Mouse (Mus musculus) limb, embryonic 12.5 days (tissue): ENCODE results near the gene Brdt. TPM values are rescaled to one million over a fixed set of nuclear protein-coding genes. Genes with fewer than 3 reads are reported as not detected.

Experiments used
- ATAC-seq: fragments of 200-750 bp; cut with Nextera tagmentation; 2 replicates; pipeline ENCODE4 v1.8.0; 2017; ENCODE audit warnings: low read depth, moderate TSS enrichment; ENCODE audit not compliant: insufficient number of reproducible peaks, insufficient read depth, low FRiP score, low TSS enrichment
- H3K27ac ChIP-seq: fragments of 300-500 bp; sonication (generic); 2 replicates; pipeline ENCODE4 v1.5.1; 2016; ENCODE audit warnings: mild to moderate bottlenecking, moderate library complexity
- H3K27me3 ChIP-seq: fragments of 300-500 bp; sonication (generic); 2 replicates; pipeline ENCODE4 v1.6.1; 2016; ENCODE audit warnings: mild to moderate bottlenecking, moderate library complexity
- H3K36me3 ChIP-seq: fragments of 300-500 bp; sonication (generic); 2 replicates; pipeline ENCODE4 v1.6.1; 2016; ENCODE audit warnings: mild to moderate bottlenecking, moderate library complexity
- H3K4me1 ChIP-seq: fragments of 300-500 bp; sonication (generic); replicated peaks from 2 replicates; pipeline ENCODE4 v1.6.1; 2016
- H3K4me2 ChIP-seq: fragments of 300-500 bp; sonication (generic); 2 replicates; pipeline ENCODE4 v1.6.1; 2016; ENCODE audit warnings: mild to moderate bottlenecking, moderate library complexity
- H3K4me3 ChIP-seq: fragments of 300-500 bp; sonication (generic); replicated peaks from 2 replicates; pipeline ENCODE4 v1.5.1; 2016; ENCODE audit warnings: mild to moderate bottlenecking
- H3K9ac ChIP-seq: fragments of 300-500 bp; sonication (generic); replicated peaks from 2 replicates; pipeline ENCODE4 v1.6.1; 2016; ENCODE audit warnings: mild to moderate bottlenecking, moderate library complexity
- H3K9me3 ChIP-seq: fragments of 300-500 bp; sonication (generic); 2 replicates; pipeline ENCODE4 v1.6.1; 2016; ENCODE audit warnings: mild to moderate bottlenecking, moderate library complexity
- WGBS: fragments of 180-500 bp; shearing (Covaris S2); methylation state at CpG from one replicate; pipeline ENCODE4 v1.1.7; 2016; 5-methylcytosine and 5-hydroxymethylcytosine counted together
- polyA plus RNA-seq: library from polyadenylated mRNA; unstranded; fragments of >200 nt; fragmentation: Nextera tagmentation; extraction: Ambion mirVana; gene quantifications from 2 replicates; pipeline ENCODE4 v1.2.1, GENCODE M21; 2016

Brdt gene
- polyA plus RNA-seq, 1 experiment from 2014 or later: 2.7 TPM

- H3K27ac ChIP-seq: no peak overlapping the region
- no peak overlapping the region for H3K9ac ChIP-seq
- WGBS: 72% methylated on average over 8 of the region's 8 CpGs
Observed at GRCm38 (mm10) chr5:107295061-107295816, 35.7 kb upstream of the Brdt start.

GRCm38 (mm10) chr5:107295817-107296511 is 35.0 kb upstream of the Brdt start:
- Histone ChIP-seq H3K27ac (peak overlapping the region; percentile 78), H3K4me3 (no peak overlapping the region), H3K9me3 (no peaks in the 10 kb centered on the region), H3K36me3 (no peaks in the 10 kb centered on the region), H3K27me3 (peaks cover 5% of the 10 kb centered on the region; the same call in 1 of the 2 replicates), H3K4me2 (peak overlapping the region; percentile 46), H3K9ac (no peak overlapping the region), H3K4me1 (peaks cover 25% of the 10 kb centered on the region)
- WGBS: 40% methylated on average over 16 of the region's 16 CpGs
- no peak for ATAC-seq

More at GRCm38 (mm10) chr5:107295061-107295816, 35.7 kb upstream of the Brdt start:
- Histone ChIP-seq H3K4me2 (no peak overlapping the region), H3K4me1 (peaks cover 25% of the 10 kb centered on the region), H3K36me3 (no peaks in the 10 kb centered on the region), H3K9me3 (no peaks in the 10 kb centered on the region), H3K4me3 (no peak overlapping the region), H3K27me3 (peaks cover 10% of the 10 kb centered on the region)
- ATAC-seq: no peak

GRCm38 (mm10) chr5:107296512-107297322 is 34.2 kb upstream of the Brdt start:
- H3K9me3 ChIP-seq: no peaks in the 10 kb centered on the region
- no peaks in the 10 kb centered on the region for H3K36me3 ChIP-seq
- peaks cover 25% of the 10 kb centered on the region for H3K4me1 ChIP-seq
- H3K4me2 ChIP-seq: peak overlapping the region; percentile 46
- ATAC-seq: peak; percentile 70
- H3K9ac ChIP-seq: no peak overlapping the region
- no peak overlapping the region for H3K4me3 ChIP-seq
- H3K27me3 ChIP-seq: no peaks in the 10 kb centered on the region
- 11% methylated on average over 9 of the region's 9 CpGs for WGBS
- H3K27ac ChIP-seq: peak overlapping the region; percentile 78

- Histone ChIP-seq H3K9ac (no peak overlapping the region), H3K4me3 (no peak overlapping the region), H3K27ac (no peak overlapping the region), H3K4me1 (peaks cover 27% of the 10 kb centered on the region), H3K36me3 (no peaks in the 10 kb centered on the region), H3K4me2 (no peak overlapping the region), H3K27me3 (0 out of 2 replicates have a peak, but pooled peaks cover 5% of the 10 kb centered on the region), H3K9me3 (no peaks in the 10 kb centered on the region)
- ATAC-seq: no peak
- 59% methylated on average over 11 of the region's 11 CpGs for WGBS
Observed at GRCm38 (mm10) chr5:107298854-107299253, 32.1 kb upstream of the Brdt start.

- H3K4me2 ChIP-seq: no peak overlapping the region
- no peaks in the 10 kb centered on the region for H3K36me3 ChIP-seq
- WGBS: 57% methylated on average over 11 of the region's 11 CpGs
- H3K4me1 ChIP-seq: peaks cover 11% of the 10 kb centered on the region
- H3K27ac ChIP-seq: no peak overlapping the region; the same call in 1 of the 2 replicates
- H3K9ac ChIP-seq: no peak overlapping the region
- H3K9me3 ChIP-seq: no peaks in the 10 kb centered on the region
- H3K4me3 ChIP-seq: no peak overlapping the region
- H3K27me3 ChIP-seq: 0 out of 2 replicates have a peak, but pooled peaks cover 6% of the 10 kb centered on the region
- ATAC-seq: no peak
Observed at GRCm38 (mm10) chr5:107303350-107303861, 27.6 kb upstream of the Brdt start.

GRCm38 (mm10) chr5:107304117-107304825 is 26.7 kb upstream of the Brdt start:
- Histone ChIP-seq H3K36me3 (no peaks in the 10 kb centered on the region), H3K4me2 (no peak overlapping the region)

GRCm38 (mm10) chr5:107307432-107307831 is 23.5 kb upstream of the Brdt start:
- ATAC-seq: no peak
- no peaks in the 10 kb centered on the region for H3K9me3 ChIP-seq
- no peak overlapping the region for H3K4me2 ChIP-seq
- H3K4me3 ChIP-seq: no peak overlapping the region
- no peak overlapping the region for H3K27ac ChIP-seq
- no peak overlapping the region for H3K9ac ChIP-seq
- 78% methylated on average over 4 of the region's 4 CpGs for WGBS
- H3K27me3 ChIP-seq: 0 out of 2 replicates have a peak, but pooled peaks cover 6% of the 10 kb centered on the region
- H3K36me3 ChIP-seq: no peaks in the 10 kb centered on the region
- H3K4me1 ChIP-seq: peaks cover 14% of the 10 kb centered on the region

More at GRCm38 (mm10) chr5:107304117-107304825, 26.7 kb upstream of the Brdt start:
- Histone ChIP-seq H3K9me3 (no peaks in the 10 kb centered on the region), H3K4me1 (peaks cover 12% of the 10 kb centered on the region), H3K27ac (no peak overlapping the region), H3K4me3 (no peak overlapping the region), H3K27me3 (0 out of 2 replicates have a peak, but pooled peaks cover 6% of the 10 kb centered on the region), H3K9ac (no peak overlapping the region)
- 79% methylated on average over 13 of the region's 13 CpGs for WGBS
- no peak for ATAC-seq

GRCm38 (mm10) chr5:107317141-107317540 is 13.8 kb upstream of the Brdt start:
- ATAC-seq: no peak
- Histone ChIP-seq H3K27ac (no peak overlapping the region), H3K4me3 (no peak overlapping the region), H3K4me2 (no peak overlapping the region), H3K9ac (no peak overlapping the region), H3K36me3 (no peaks in the 10 kb centered on the region), H3K4me1 (peaks cover 7% of the 10 kb centered on the region; the same call in 1 of the 2 replicates), H3K9me3 (peaks cover 4% of the 10 kb centered on the region; the same call in 1 of the 2 replicates), H3K27me3 (no peaks in the 10 kb centered on the region)
- 92% methylated on average over 7 of the region's 7 CpGs for WGBS

- 3% methylated on average over 1 of the region's 1 CpGs for WGBS
- H3K27ac ChIP-seq: no peak overlapping the region
- H3K27me3 ChIP-seq: no peaks in the 10 kb centered on the region
- H3K9me3 ChIP-seq: peaks cover 4% of the 10 kb centered on the region; the same call in 1 of the 2 replicates
- H3K4me2 ChIP-seq: no peak overlapping the region
- H3K9ac ChIP-seq: no peak overlapping the region
- ATAC-seq: no peak
- H3K36me3 ChIP-seq: no peaks in the 10 kb centered on the region
- H3K4me3 ChIP-seq: no peak overlapping the region
- H3K4me1 ChIP-seq: peaks cover 7% of the 10 kb centered on the region; the same call in 1 of the 2 replicates
Observed at GRCm38 (mm10) chr5:107320703-107321102, 10.3 kb upstream of the Brdt start.

- Histone ChIP-seq H3K4me2 (no peak overlapping the region), H3K9ac (no peak overlapping the region), H3K4me1 (peaks cover 7% of the 10 kb centered on the region; the same call in 1 of the 2 replicates), H3K27me3 (no peaks in the 10 kb centered on the region), H3K9me3 (no peaks in the 10 kb centered on the region), H3K36me3 (no peaks in the 10 kb centered on the region), H3K27ac (peak overlapping the region; percentile 64), H3K4me3 (no peak overlapping the region)
- 52% methylated on average over 3 of the region's 3 CpGs for WGBS
- ATAC-seq: no peak
Observed at GRCm38 (mm10) chr5:107340404-107340803, 9.4 kb downstream of the Brdt start.
